ENCODE assay signal across 9 mouse cellular contexts in genomic region chr2:153168134-153168820, GRCm38 (mm10). TPM values are rescaled to one million over a fixed set of nuclear protein-coding genes. Genes with fewer than 3 reads are reported as not detected.
DNase-seq lines count a peak whose midpoint lies in the region; ATAC-seq lines count a peak whose summit lies in the region.
"Had no signal": no experiment of that assay in that cellular context is flagged by ENCODE, and none has a peak within 500 bp of the region (broad histone marks: within the 10 kb centered on the region; RNA-seq: fewer than 3 reads in every experiment).

No protein-coding gene starts in this region.

- no peak overlapping the region for H3K9ac ChIP-seq in heart, embryonic 13.5 days
- H3K9ac ChIP-seq in midbrain, embryonic 13.5 days (replicated peaks) = no peak overlapping the region
- H3K9ac ChIP-seq: lung, embryonic 15.5 days had no signal

- H3K27me3 ChIP-seq in heart, embryonic 13.5 days (replicated peaks) = no peaks in the 10 kb centered on the region
- no peaks in the 10 kb centered on the region for H3K27me3 ChIP-seq in midbrain, embryonic 13.5 days
- H3K27me3 ChIP-seq in hindbrain, embryonic 10.5 days (ENCODE audit: insufficient read depth, poor library complexity, severe bottlenecking) = peaks cover 6% of the 10 kb centered on the region; the same call in 1 of the 2 replicates
- H3K27me3 ChIP-seq: lung, embryonic 15.5 days had no signal

- no peak for ATAC-seq in heart, embryonic 13.5 days (ENCODE audit: extremely low read depth, insufficient number of reproducible peaks, low FRiP score, low TSS enrichment)
- ATAC-seq in hematopoietic stem cell, adult 5-6 weeks (replicated peaks in 1 of 2; ENCODE audit: insufficient read depth in 1 of 2, low FRiP score in 2 of 2, low TSS enrichment in 1 of 2, low read depth in 1 of 2, poor library complexity in 2 of 2, severe bottlenecking in 2 of 2) = peak; percentile 75 to 82
- ATAC-seq in midbrain, embryonic 13.5 days = no peak

- H3K4me1 ChIP-seq in heart, embryonic 13.5 days = peaks cover 37% of the 10 kb centered on the region
- H3K4me1 ChIP-seq in midbrain, embryonic 13.5 days (replicated peaks) = peaks cover 23% of the 10 kb centered on the region
- H3K4me1 ChIP-seq in hindbrain, embryonic 10.5 days (replicated peaks) = peaks cover 26% of the 10 kb centered on the region
- H3K4me1 ChIP-seq: lung, embryonic 15.5 days had no signal

- H3K9me3 ChIP-seq in heart, embryonic 13.5 days = no peaks in the 10 kb centered on the region
- no peaks in the 10 kb centered on the region for H3K9me3 ChIP-seq in midbrain, embryonic 13.5 days
- H3K9me3 ChIP-seq in hindbrain, embryonic 10.5 days = no peaks in the 10 kb centered on the region
- H3K9me3 ChIP-seq: lung, embryonic 15.5 days had no signal

- H3K36me3 ChIP-seq in heart, embryonic 13.5 days = peaks cover 31% of the 10 kb centered on the region
- H3K36me3 ChIP-seq in midbrain, embryonic 13.5 days = no peaks in the 10 kb centered on the region
- H3K36me3 ChIP-seq in hindbrain, embryonic 10.5 days = peaks cover 43% of the 10 kb centered on the region

- no peak for DNase-seq in heart, adult 9 months (ENCODE audit: low spot score in 2 of 2)
- peak; percentile 75 for DNase-seq in Muller cell, postnatal 12 days (ENCODE audit: inconsistent ontology term)
- peak; percentile 59 to 66 for DNase-seq in lung, postnatal 4 days
- DNase-seq in layer of hippocampus, adult 8-10 months (ENCODE audit: low spot score in 2 of 2) = no peak
- no peak for DNase-seq in hindbrain, embryonic 10.5 days (ENCODE audit: low spot score)

- no peak overlapping the region for H3K4me3 ChIP-seq in heart, embryonic 13.5 days
- H3K4me3 ChIP-seq in midbrain, embryonic 13.5 days (replicated peaks) = no peak overlapping the region
- H3K4me3 ChIP-seq in hindbrain, embryonic 10.5 days = no peak overlapping the region
- H3K4me3 ChIP-seq: lung, embryonic 15.5 days had no signal

- 24% methylated on average over 2 of the region's 2 CpGs for WGBS in heart, embryonic 13.5 days
- WGBS in midbrain, embryonic 13.5 days = 4% methylated on average over 2 of the region's 2 CpGs
- WGBS in hindbrain, embryonic 10.5 days = 10% methylated on average over 2 of the region's 2 CpGs

- H3K27ac ChIP-seq in heart, embryonic 13.5 days (replicated peaks) = peak overlapping the region; percentile 12; the same call in 1 of the 2 replicates
- H3K27ac ChIP-seq in midbrain, embryonic 13.5 days = no peak overlapping the region
- no peak overlapping the region for H3K27ac ChIP-seq in hindbrain, embryonic 10.5 days
- H3K27ac ChIP-seq: lung, embryonic 15.5 days had no signal

- H3K4me2 ChIP-seq in heart, embryonic 13.5 days = no peak overlapping the region
- H3K4me2 ChIP-seq in midbrain, embryonic 13.5 days (replicated peaks) = no peak overlapping the region
- H3K4me2 ChIP-seq: lung, embryonic 15.5 days had no signal

RNA-seq across cellular contexts. Expression of gene Tm9sf4, which starts 7.2 kb away (rescaled TPM):
- 59.0 and 63.0 TPM in 2 replicates for polyA plus RNA-seq in heart, embryonic 13.5 days (2015; fragmentation: Nextera tagmentation; extraction: Ambion mirVana)
- 62.0 and 83.4 TPM in 2 replicates for total RNA-seq in hematopoietic stem cell, adult 5-6 weeks (2017)
- 100 to 1,000 TPM in 3 of 4 experiments, 10 to 100 TPM in 1; 93.5 to 116 (median 103) TPM for total RNA-seq in layer of hippocampus, adult 8-10 months (2022)
- polyA plus RNA-seq in midbrain, embryonic 13.5 days (2015; fragmentation: Nextera tagmentation; extraction: Ambion mirVana) = 78.6 and 80.0 TPM in 2 replicates
- 74.5 and 80.5 TPM in 2 replicates for polyA plus RNA-seq in hindbrain, embryonic 10.5 days (2016; fragmentation: Nextera tagmentation; extraction: Ambion mirVana)

RNA-seq across cellular contexts. Expression of gene Tspyl3, which starts 57.0 kb away (rescaled TPM):
- 5.7 and 7.3 TPM in 2 replicates for polyA plus RNA-seq in heart, embryonic 13.5 days (2015; fragmentation: Nextera tagmentation; extraction: Ambion mirVana)
- 18.2 and 19.4 TPM in 2 replicates for total RNA-seq in hematopoietic stem cell, adult 5-6 weeks (2017)
- total RNA-seq in layer of hippocampus, adult 8-10 months (2022) = 10 to 100 TPM; 22.1 to 24.5 (median 23.5) TPM
- polyA plus RNA-seq in midbrain, embryonic 13.5 days (2015; fragmentation: Nextera tagmentation; extraction: Ambion mirVana) = 22.3 and 23.5 TPM in 2 replicates
- polyA plus RNA-seq in hindbrain, embryonic 10.5 days (2016; fragmentation: Nextera tagmentation; extraction: Ambion mirVana) = 7.8 and 9.7 TPM in 2 replicates

Comparison
In these comparisons a context has a peak if more than half of its experiments do, and no peak if none do; other contexts are left out.
1. ATAC-seq: peak in hematopoietic stem cell, adult 5-6 weeks (2 of 2); none in heart, embryonic 13.5 days (single experiment) and midbrain, embryonic 13.5 days (single experiment).
2. DNase-seq: peak in Muller cell, postnatal 12 days (single experiment) and lung, postnatal 4 days (2 of 2); none in heart, adult 9 months (0 of 2), layer of hippocampus, adult 8-10 months (0 of 2) and hindbrain, embryonic 10.5 days (single experiment).